Mouse (Mus musculus) forebrain, embryonic 10.5 days (tissue): ENCODE data around the gene Snrpf. TPM values are rescaled to one million over a fixed set of nuclear protein-coding genes. Genes with fewer than 3 reads are reported as not detected.

Experiments
- DNase-seq: peaks from one replicate; pipeline ENCODE4 v3.0.0-alpha.2; 2017; ENCODE audit warnings: low spot score; ENCODE audit errors: extremely low spot score
- H3K27ac ChIP-seq: fragments of 300-500 bp; sonication (generic); 2 replicates; pipeline ENCODE4 v1.5.1; 2016; ENCODE audit warnings: mild to moderate bottlenecking
- H3K27me3 ChIP-seq: fragments of 300-500 bp; sonication (generic); 2 replicates; pipeline ENCODE4 v1.6.1; 2016; ENCODE audit warnings: mild to moderate bottlenecking; ENCODE audit not compliant: poor library complexity, severe bottlenecking
- H3K36me3 ChIP-seq: fragments of 300-500 bp; sonication (generic); replicated peaks from 2 replicates; pipeline ENCODE4 v1.6.1; 2016; ENCODE audit warnings: mild to moderate bottlenecking, moderate library complexity
- H3K4me1 ChIP-seq: fragments of 300-500 bp; sonication (generic); 2 replicates; pipeline ENCODE4 v1.6.1; 2016
- H3K4me3 ChIP-seq: fragments of 300-500 bp; sonication (generic); 2 replicates; pipeline ENCODE4 v1.5.1; 2016; ENCODE audit warnings: mild to moderate bottlenecking, moderate library complexity
- H3K9me3 ChIP-seq: fragments of 300-500 bp; sonication (generic); 2 replicates; pipeline ENCODE4 v1.6.1; 2016; ENCODE audit warnings: mild to moderate bottlenecking, moderate library complexity
- WGBS: fragments of 180-500 bp; shearing (Covaris S2); methylation state at CpG from one replicate; pipeline ENCODE4 v1.1.7; 2016; 5-methylcytosine and 5-hydroxymethylcytosine counted together
- polyA plus RNA-seq: library from polyadenylated mRNA; unstranded; fragments of >200 nt; fragmentation: Nextera tagmentation; extraction: Ambion mirVana; gene quantifications from 2 replicates; pipeline ENCODE4 v1.2.1, GENCODE M21; 2016

Gene Snrpf
- polyA plus RNA-seq, 1 experiment from 2014 or later: 205 TPM

GRCm38 (mm10) chr10:93608051-93608450 lies 18.5 kb upstream of the Snrpf start:
- Histone ChIP-seq H3K27ac (no peak overlapping the region), H3K36me3 (no peaks in the 10 kb centered on the region), H3K4me1 (no peaks in the 10 kb centered on the region), H3K27me3 (no peaks in the 10 kb centered on the region), H3K4me3 (no peak overlapping the region), H3K9me3 (0 out of 2 replicates have a peak, but pooled peaks cover 3% of the 10 kb centered on the region)
- WGBS: 67% methylated on average over 9 of the region's 9 CpGs
- no peak for DNase-seq

DNA sequence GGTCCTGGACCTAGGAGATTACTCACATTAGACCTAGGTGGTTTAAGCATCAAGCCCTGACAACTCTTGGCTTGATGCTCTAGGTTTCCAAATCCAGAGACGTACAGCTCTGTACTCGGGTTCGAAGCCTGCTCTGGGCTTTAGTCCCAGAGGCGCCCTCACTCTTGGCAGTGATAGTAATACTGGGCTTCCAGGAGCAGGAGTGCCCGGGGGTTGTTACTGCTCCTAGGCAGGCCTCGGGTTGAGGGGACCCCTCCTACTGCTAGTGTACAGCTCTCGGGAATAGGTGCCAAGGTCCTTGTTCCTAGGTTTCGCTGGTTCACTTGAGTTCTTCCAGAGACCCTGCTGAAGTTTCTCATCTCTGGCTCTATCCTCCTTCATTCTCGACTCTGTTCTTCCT lies 16.8 kb upstream of the Snrpf start:
- WGBS: 91% methylated on average over 9 of the region's 9 CpGs

DNA sequence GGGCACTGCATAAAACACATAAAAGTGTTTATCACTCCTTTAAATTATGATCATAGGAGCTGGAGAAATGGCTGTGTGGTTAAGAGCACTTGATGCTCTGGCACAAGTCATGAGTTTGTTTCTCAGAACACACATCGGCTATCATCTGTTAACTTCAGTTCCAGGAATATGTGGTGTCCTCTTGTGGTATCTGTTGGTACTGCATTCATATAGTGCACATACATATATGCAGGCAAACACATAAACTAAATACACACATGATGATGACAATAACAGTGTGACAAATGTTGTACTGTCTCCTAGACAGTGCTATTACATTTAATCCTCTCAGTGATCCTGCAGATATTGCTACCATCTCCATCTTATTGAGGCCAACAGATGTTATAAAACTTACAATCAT lies 13.8 kb upstream of the Snrpf start:
- H3K9me3 ChIP-seq: 0 out of 2 replicates have a peak, but pooled peaks cover 4% of the 10 kb centered on the region
- DNase-seq: no peak
- no peak overlapping the region for H3K4me3 ChIP-seq
- peaks cover 6% of the 10 kb centered on the region for H3K4me1 ChIP-seq
- no peak overlapping the region for H3K27ac ChIP-seq
- H3K36me3 ChIP-seq: no peaks in the 10 kb centered on the region
- H3K27me3 ChIP-seq: no peaks in the 10 kb centered on the region
- WGBS: 92% methylated on average over 1 of the region's 1 CpGs

More for the DNA sequence above, 16.8 kb upstream of the Snrpf start:
- Histone ChIP-seq H3K9me3 (0 out of 2 replicates have a peak, but pooled peaks cover 4% of the 10 kb centered on the region), H3K4me3 (no peak overlapping the region), H3K4me1 (peaks cover 6% of the 10 kb centered on the region), H3K27me3 (no peaks in the 10 kb centered on the region), H3K36me3 (no peaks in the 10 kb centered on the region), H3K27ac (no peak overlapping the region)
- no peak for DNase-seq

GRCm38 (mm10) chr10:93602309-93602708 lies 12.8 kb upstream of the Snrpf start:
- Histone ChIP-seq H3K36me3 (no peaks in the 10 kb centered on the region), H3K27me3 (no peaks in the 10 kb centered on the region), H3K9me3 (0 out of 2 replicates have a peak, but pooled peaks cover 4% of the 10 kb centered on the region), H3K4me3 (no peak overlapping the region), H3K4me1 (peaks cover 6% of the 10 kb centered on the region), H3K27ac (no peak overlapping the region)
- DNase-seq: no peak
- WGBS: 80% methylated on average over 5 of the region's 5 CpGs

DNA sequence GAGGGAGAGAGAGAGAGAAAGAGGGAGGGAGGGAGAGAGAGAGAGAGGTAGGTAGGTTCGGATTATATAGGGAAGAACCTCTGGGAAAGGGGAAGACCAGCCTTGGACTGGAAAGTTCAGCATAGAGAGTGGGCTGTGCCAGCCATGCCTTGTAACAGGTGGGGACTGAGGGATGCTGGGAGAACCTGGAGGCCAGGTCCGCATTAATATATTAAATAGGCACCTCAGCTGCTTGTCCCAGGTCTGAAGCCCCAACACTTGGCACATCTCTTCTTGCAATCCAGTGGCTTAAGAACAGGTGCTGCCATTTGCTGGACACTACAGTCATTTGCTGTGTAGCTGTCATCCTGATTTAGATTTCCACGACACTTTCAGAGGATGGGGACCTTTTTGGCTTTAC lies 7.1 kb upstream of the Snrpf start:
- DNase-seq: no peak
- Histone ChIP-seq H3K27me3 (peaks cover 10% of the 10 kb centered on the region), H3K36me3 (no peaks in the 10 kb centered on the region), H3K9me3 (no peaks in the 10 kb centered on the region), H3K27ac (no peak overlapping the region), H3K4me1 (peaks cover 5% of the 10 kb centered on the region), H3K4me3 (no peak overlapping the region)
- WGBS: 83% methylated on average over 3 of the region's 3 CpGs

DNA sequence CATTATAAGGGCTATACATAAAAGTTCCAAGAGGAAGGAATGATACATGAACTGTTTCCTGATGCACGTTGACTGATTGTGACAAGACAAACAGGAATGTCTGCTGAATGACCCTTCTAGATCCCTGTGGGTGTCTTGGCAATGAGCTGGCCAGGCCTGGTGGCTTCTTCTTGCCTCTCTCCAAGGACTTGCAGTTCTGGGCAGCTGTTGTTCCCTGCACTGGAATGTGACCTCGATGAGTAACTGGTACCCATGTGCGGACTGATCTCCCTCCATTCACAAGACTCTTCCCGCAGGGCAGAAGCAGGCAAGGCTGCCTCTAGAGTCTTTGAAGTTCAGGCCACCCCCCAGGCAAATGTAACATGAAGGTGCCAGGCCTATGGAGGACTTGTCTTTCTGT lies 6.3 kb upstream of the Snrpf start:
- H3K4me1 ChIP-seq: peaks cover 5% of the 10 kb centered on the region
- no peak overlapping the region for H3K27ac ChIP-seq
- no peaks in the 10 kb centered on the region for H3K9me3 ChIP-seq
- H3K4me3 ChIP-seq: no peak overlapping the region
- H3K27me3 ChIP-seq: peaks cover 10% of the 10 kb centered on the region
- DNase-seq: no peak
- 79% methylated on average over 4 of the region's 4 CpGs for WGBS
- H3K36me3 ChIP-seq: no peaks in the 10 kb centered on the region

GRCm38 (mm10) chr10:93594022-93594482 lies 4.5 kb upstream of the Snrpf start:
- DNase-seq: peak; percentile 80
- no peaks in the 10 kb centered on the region for H3K36me3 ChIP-seq
- H3K4me3 ChIP-seq: peak overlapping the region; percentile 61
- H3K27ac ChIP-seq: peak overlapping the region; percentile 85
- H3K4me1 ChIP-seq: peaks cover 10% of the 10 kb centered on the region
- H3K9me3 ChIP-seq: no peaks in the 10 kb centered on the region
- H3K27me3 ChIP-seq: peaks cover 10% of the 10 kb centered on the region
- 2% methylated on average over 22 of the region's 22 CpGs for WGBS

- DNase-seq: no peak
Observed at GRCm38 (mm10) chr10:93592456-93592855, 3.0 kb upstream of the Snrpf start.

GRCm38 (mm10) chr10:93588796-93589195 lies 710 bp downstream of the Snrpf start:
- no peak for DNase-seq
- Histone ChIP-seq H3K36me3 (peaks cover 43% of the 10 kb centered on the region), H3K27ac (peak overlapping the region; percentile 98), H3K4me3 (peak overlapping the region; percentile 85), H3K27me3 (no peaks in the 10 kb centered on the region), H3K4me1 (peaks cover 18% of the 10 kb centered on the region), H3K9me3 (no peaks in the 10 kb centered on the region)
- WGBS: 2% methylated on average over 11 of the region's 11 CpGs

More at GRCm38 (mm10) chr10:93592456-93592855, 3.0 kb upstream of the Snrpf start:
- peaks cover 23% of the 10 kb centered on the region for H3K4me1 ChIP-seq
- peaks cover 7% of the 10 kb centered on the region for H3K36me3 ChIP-seq
- H3K27me3 ChIP-seq: peaks cover 10% of the 10 kb centered on the region
- H3K9me3 ChIP-seq: no peaks in the 10 kb centered on the region
- WGBS: 57% methylated on average over 12 of the region's 12 CpGs
- no peak overlapping the region for H3K27ac ChIP-seq
- H3K4me3 ChIP-seq: no peak overlapping the region

DNA sequence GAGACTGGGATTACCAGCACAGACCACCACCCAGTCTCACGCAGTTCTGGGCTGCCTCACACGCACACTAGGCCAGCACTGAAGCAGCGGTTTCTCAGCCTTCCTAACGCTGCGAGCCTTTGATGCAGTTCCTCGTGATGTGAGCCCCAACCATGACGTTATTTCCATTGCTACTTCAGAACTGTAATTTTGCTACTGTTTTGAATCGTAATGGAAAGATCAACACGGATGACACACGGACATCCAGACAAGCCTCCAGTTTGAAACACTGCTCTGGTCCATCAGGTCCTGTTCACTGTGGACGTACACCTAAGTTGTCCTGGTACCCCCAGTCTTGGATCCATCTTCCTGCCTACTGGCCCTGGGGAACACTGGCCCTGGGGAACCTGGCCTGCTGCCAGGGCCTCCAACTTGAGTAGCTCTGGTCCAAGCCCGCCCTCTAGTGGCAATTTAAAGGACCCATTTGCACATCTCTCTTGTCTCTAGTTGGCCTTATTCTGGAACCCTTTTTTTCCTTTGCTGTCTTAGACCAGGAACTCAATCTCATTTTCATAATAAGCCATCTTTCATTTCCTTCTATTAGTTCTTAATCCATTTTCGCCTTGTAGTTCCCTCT lies 12.1 kb downstream of the Snrpf start:
- peak; percentile 57 for DNase-seq
- Histone ChIP-seq H3K4me1 (no peaks in the 10 kb centered on the region), H3K36me3 (peaks cover 32% of the 10 kb centered on the region), H3K9me3 (no peaks in the 10 kb centered on the region), H3K27ac (no peak overlapping the region), H3K27me3 (no peaks in the 10 kb centered on the region), H3K4me3 (no peak overlapping the region)
- 70% methylated on average over 13 of the region's 13 CpGs for WGBS

GRCm38 (mm10) chr10:93575960-93576359 lies 13.5 kb downstream of the Snrpf start:
- no peak for DNase-seq
- no peaks in the 10 kb centered on the region for H3K4me1 ChIP-seq
- no peak overlapping the region for H3K27ac ChIP-seq
- no peak overlapping the region for H3K4me3 ChIP-seq
- H3K27me3 ChIP-seq: no peaks in the 10 kb centered on the region
- no peaks in the 10 kb centered on the region for H3K9me3 ChIP-seq
- WGBS: 95% methylated on average over 8 of the region's 8 CpGs
- peaks cover 18% of the 10 kb centered on the region for H3K36me3 ChIP-seq

- no peaks in the 10 kb centered on the region for H3K9me3 ChIP-seq
- H3K27ac ChIP-seq: no peak overlapping the region
- H3K4me3 ChIP-seq: no peak overlapping the region
- WGBS: 66% methylated on average over 4 of the region's 4 CpGs
- H3K4me1 ChIP-seq: no peaks in the 10 kb centered on the region
- peaks cover 10% of the 10 kb centered on the region; the same call in 1 of the 2 replicates for H3K36me3 ChIP-seq
- no peak for DNase-seq
- H3K27me3 ChIP-seq: no peaks in the 10 kb centered on the region
Observed at GRCm38 (mm10) chr10:93574966-93575365, 14.5 kb downstream of the Snrpf start.

DNA sequence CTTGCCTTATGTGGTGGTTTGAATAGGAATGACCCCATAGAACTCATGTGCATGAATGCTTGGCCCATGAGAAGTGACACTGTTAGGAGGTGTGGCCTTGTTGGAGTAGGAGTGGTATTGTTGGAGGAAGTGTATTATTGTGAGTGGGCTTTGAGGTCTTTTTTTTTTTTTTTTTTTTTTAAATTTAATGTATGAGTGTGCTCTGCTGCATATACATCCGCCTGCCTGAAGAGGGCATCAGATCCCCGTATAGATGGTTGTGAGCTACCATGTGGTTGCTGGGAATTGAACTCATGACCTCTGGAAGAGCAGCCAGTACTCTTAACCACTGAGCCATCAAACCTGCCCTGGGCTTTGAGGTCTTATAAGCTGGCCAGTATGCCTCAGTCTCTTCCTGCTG lies 17.3 kb downstream of the Snrpf start:
- 54% methylated on average over 2 of the region's 2 CpGs for WGBS
- Histone ChIP-seq H3K27me3 (no peaks in the 10 kb centered on the region), H3K9me3 (no peaks in the 10 kb centered on the region), H3K4me3 (no peak overlapping the region), H3K36me3 (no peaks in the 10 kb centered on the region), H3K4me1 (no peaks in the 10 kb centered on the region), H3K27ac (no peak overlapping the region)
- DNase-seq: no peak
